ENCODE assay signal across 14 mouse cellular contexts in genomic region chr13:5726446-5726845, GRCm38 (mm10).
"Had no signal": no experiment of that assay in that cellular context is flagged by ENCODE, and none has a peak within 500 bp of the region (broad histone marks: within the 10 kb centered on the region; RNA-seq: fewer than 3 reads in every experiment).

No protein-coding gene starts in this region.

- H3K27me3 ChIP-seq: limb, embryonic 13.5 days; neural tube, embryonic 12.5 days; neural tube, embryonic 15.5 days; stomach, embryonic 15.5 days had no signal

- ATAC-seq: liver, postnatal 0 days; lung, postnatal 0 days had no signal

- DNase-seq: kidney, adult 2 months; kidney, postnatal 25 days; layer of hippocampus, adult 9-11 months; liver, postnatal 0 days; midbrain, embryonic 14.5 days; right cerebral cortex, adult 18-20 months; right cerebral cortex, postnatal 14 days; spleen, adult 18-20 months; thymus, postnatal 25 days had no signal
